Mouse (Mus musculus): Measurements from ENCODE around the gene Rbpjl. TPM values are rescaled to one million over a fixed set of nuclear protein-coding genes. Genes with fewer than 3 reads are reported as not detected.

Gene Rbpjl
- not detected for polyA plus RNA-seq (2014; fragmentation: Illumina TruSeq; extraction: RNeasy Lipid Tissue Mini Kit (QIAGEN cat#74804); ENCODE audit: low read depth, low replicate concordance)

GRCm38 (mm10) chr2:164402906-164403305, at the start of gene Rbpjl:
Rbpjl (plus strand) TSS chr2:164403141.

GRCm38 (mm10) chr2:164389020-164389419, 13.9 kb upstream of the Rbpjl start, which contains the start of gene Slpi:
Slpi (minus strand) TSS chr2:164389095.

GRCm38 (mm10) chr2:164405060-164405459, 2.1 kb downstream of the Rbpjl start, which contains the start of gene Matn4:
Matn4 (minus strand) TSS chr2:164405160.

GRCm38 (mm10) chr2:164443460-164444000, 40.6 kb downstream of the Rbpjl start, which contains the start of gene Sdc4:
Sdc4 (minus strand) TSS chr2:164443887.

GRCm38 (mm10) chr2:164456864-164457300, 53.9 kb downstream of the Rbpjl start, which contains the start of gene Sys1:
Sys1 (plus strand) TSS chr2:164456964.

GRCm38 (mm10) chr2:164460745-164461551, 58.0 kb downstream of the Rbpjl start, which contains the start of gene Gm20458:
Gm20458 (plus strand) TSS chr2:164460967.

Other genes starting within 250 kb of the Rbpjl start
- gene Kcns1, start 232.0 kb upstream of the Rbpjl start, polyA plus RNA-seq (2014; fragmentation: Illumina TruSeq; extraction: RNeasy Lipid Tissue Mini Kit (QIAGEN cat#74804); ENCODE audit: low read depth, low replicate concordance) = not detected
- gene Wfdc5, start 220.4 kb upstream of the Rbpjl start, polyA plus RNA-seq (2014; fragmentation: Illumina TruSeq; extraction: RNeasy Lipid Tissue Mini Kit (QIAGEN cat#74804); ENCODE audit: low read depth, low replicate concordance) = not detected
- not detected for gene Wfdc12, start 212.5 kb upstream of the Rbpjl start, polyA plus RNA-seq (2014; fragmentation: Illumina TruSeq; extraction: RNeasy Lipid Tissue Mini Kit (QIAGEN cat#74804); ENCODE audit: low read depth, low replicate concordance)
- not detected for gene Wfdc15a, start 203.0 kb upstream of the Rbpjl start, polyA plus RNA-seq (2014; fragmentation: Illumina TruSeq; extraction: RNeasy Lipid Tissue Mini Kit (QIAGEN cat#74804); ENCODE audit: low read depth, low replicate concordance)
- gene Wfdc15b, start 181.5 kb upstream of the Rbpjl start, polyA plus RNA-seq (2014; fragmentation: Illumina TruSeq; extraction: RNeasy Lipid Tissue Mini Kit (QIAGEN cat#74804); ENCODE audit: low read depth, low replicate concordance) = not detected
- not detected for gene Svs2, start 164.7 kb upstream of the Rbpjl start, polyA plus RNA-seq (2014; fragmentation: Illumina TruSeq; extraction: RNeasy Lipid Tissue Mini Kit (QIAGEN cat#74804); ENCODE audit: low read depth, low replicate concordance)
- not detected for gene Svs3b, start 146.5 kb upstream of the Rbpjl start, polyA plus RNA-seq (2014; fragmentation: Illumina TruSeq; extraction: RNeasy Lipid Tissue Mini Kit (QIAGEN cat#74804); ENCODE audit: low read depth, low replicate concordance)
- not detected for gene Svs4, start 124.7 kb upstream of the Rbpjl start, polyA plus RNA-seq (2014; fragmentation: Illumina TruSeq; extraction: RNeasy Lipid Tissue Mini Kit (QIAGEN cat#74804); ENCODE audit: low read depth, low replicate concordance)
- not detected for gene Svs3a, start 113.9 kb upstream of the Rbpjl start, polyA plus RNA-seq (2014; fragmentation: Illumina TruSeq; extraction: RNeasy Lipid Tissue Mini Kit (QIAGEN cat#74804); ENCODE audit: low read depth, low replicate concordance)
- not detected for gene Svs6, start 86.4 kb upstream of the Rbpjl start, polyA plus RNA-seq (2014; fragmentation: Illumina TruSeq; extraction: RNeasy Lipid Tissue Mini Kit (QIAGEN cat#74804); ENCODE audit: low read depth, low replicate concordance)
- gene Svs5, start 70.4 kb upstream of the Rbpjl start, polyA plus RNA-seq (2014; fragmentation: Illumina TruSeq; extraction: RNeasy Lipid Tissue Mini Kit (QIAGEN cat#74804); ENCODE audit: low read depth, low replicate concordance) = not detected
- gene Slpi, start 14.0 kb upstream of the Rbpjl start, polyA plus RNA-seq (2014; fragmentation: Illumina TruSeq; extraction: RNeasy Lipid Tissue Mini Kit (QIAGEN cat#74804); ENCODE audit: low read depth, low replicate concordance) = not detected
- 0.85 TPM for gene Matn4, start 2.0 kb downstream of the Rbpjl start, polyA plus RNA-seq (2014; fragmentation: Illumina TruSeq; extraction: RNeasy Lipid Tissue Mini Kit (QIAGEN cat#74804); ENCODE audit: low read depth, low replicate concordance)
- gene Sdc4, start 40.7 kb downstream of the Rbpjl start, polyA plus RNA-seq (2014; fragmentation: Illumina TruSeq; extraction: RNeasy Lipid Tissue Mini Kit (QIAGEN cat#74804); ENCODE audit: low read depth, low replicate concordance) = 255 TPM
- 10.1 TPM for gene Sys1, start 53.8 kb downstream of the Rbpjl start, polyA plus RNA-seq (2014; fragmentation: Illumina TruSeq; extraction: RNeasy Lipid Tissue Mini Kit (QIAGEN cat#74804); ENCODE audit: low read depth, low replicate concordance)
- gene Gm20458, start 57.8 kb downstream of the Rbpjl start, polyA plus RNA-seq (2014; fragmentation: Illumina TruSeq; extraction: RNeasy Lipid Tissue Mini Kit (QIAGEN cat#74804); ENCODE audit: low read depth, low replicate concordance) = not detected
- gene Trp53tg5, start 70.6 kb downstream of the Rbpjl start, polyA plus RNA-seq (2014; fragmentation: Illumina TruSeq; extraction: RNeasy Lipid Tissue Mini Kit (QIAGEN cat#74804); ENCODE audit: low read depth, low replicate concordance) = not detected
- gene Dbndd2, start 83.0 kb downstream of the Rbpjl start, polyA plus RNA-seq (2014; fragmentation: Illumina TruSeq; extraction: RNeasy Lipid Tissue Mini Kit (QIAGEN cat#74804); ENCODE audit: low read depth, low replicate concordance) = 6.6 TPM
- 8.1 TPM for gene Pigt, start 94.4 kb downstream of the Rbpjl start, polyA plus RNA-seq (2014; fragmentation: Illumina TruSeq; extraction: RNeasy Lipid Tissue Mini Kit (QIAGEN cat#74804); ENCODE audit: low read depth, low replicate concordance)
- 30.2 TPM for gene Wfdc2, start 159.3 kb downstream of the Rbpjl start, polyA plus RNA-seq (2014; fragmentation: Illumina TruSeq; extraction: RNeasy Lipid Tissue Mini Kit (QIAGEN cat#74804); ENCODE audit: low read depth, low replicate concordance)
- not detected for gene Spint3, start 170.3 kb downstream of the Rbpjl start, polyA plus RNA-seq (2014; fragmentation: Illumina TruSeq; extraction: RNeasy Lipid Tissue Mini Kit (QIAGEN cat#74804); ENCODE audit: low read depth, low replicate concordance)
- not detected for gene Wfdc6a, start 182.3 kb downstream of the Rbpjl start, polyA plus RNA-seq (2014; fragmentation: Illumina TruSeq; extraction: RNeasy Lipid Tissue Mini Kit (QIAGEN cat#74804); ENCODE audit: low read depth, low replicate concordance)
- gene Eppin, start 190.5 kb downstream of the Rbpjl start, polyA plus RNA-seq (2014; fragmentation: Illumina TruSeq; extraction: RNeasy Lipid Tissue Mini Kit (QIAGEN cat#74804); ENCODE audit: low read depth, low replicate concordance) = not detected
- gene Wfdc6b, start 210.4 kb downstream of the Rbpjl start, polyA plus RNA-seq (2014; fragmentation: Illumina TruSeq; extraction: RNeasy Lipid Tissue Mini Kit (QIAGEN cat#74804); ENCODE audit: low read depth, low replicate concordance) = not detected
- gene Wfdc8, start 210.5 kb downstream of the Rbpjl start, polyA plus RNA-seq (2014; fragmentation: Illumina TruSeq; extraction: RNeasy Lipid Tissue Mini Kit (QIAGEN cat#74804); ENCODE audit: low read depth, low replicate concordance) = 0.50 TPM
- not detected for gene Wfdc16, start 235.7 kb downstream of the Rbpjl start, polyA plus RNA-seq (2014; fragmentation: Illumina TruSeq; extraction: RNeasy Lipid Tissue Mini Kit (QIAGEN cat#74804); ENCODE audit: low read depth, low replicate concordance)

All from sigmoid colon, adult 10 weeks (tissue).